Mouse (Mus musculus) small intestine, adult 2 months (tissue): ENCODE results near the gene Tlcd1.

ENCODE experiments used
- CTCF ChIP-seq: fragments of 200-500 bp; IDR thresholded peaks from 2 replicates; pipeline ENCODE4 v1.5.1; 2012; ENCODE audit warnings: low read depth, mild to moderate bottlenecking, control low read depth, inconsistent platforms, low read length, moderate library complexity, mixed read lengths; ENCODE audit not compliant: insufficient replicate concordance, insufficient read length; ENCODE audit errors: extremely low read depth
- POLR2A ChIP-seq: fragments of 200-500 bp; IDR thresholded peaks from 2 replicates; pipeline ENCODE4 v1.6.1; 2012; ENCODE audit warnings: low read depth, mild to moderate bottlenecking, control low read depth, inconsistent platforms, low read length, moderate library complexity

DNA sequence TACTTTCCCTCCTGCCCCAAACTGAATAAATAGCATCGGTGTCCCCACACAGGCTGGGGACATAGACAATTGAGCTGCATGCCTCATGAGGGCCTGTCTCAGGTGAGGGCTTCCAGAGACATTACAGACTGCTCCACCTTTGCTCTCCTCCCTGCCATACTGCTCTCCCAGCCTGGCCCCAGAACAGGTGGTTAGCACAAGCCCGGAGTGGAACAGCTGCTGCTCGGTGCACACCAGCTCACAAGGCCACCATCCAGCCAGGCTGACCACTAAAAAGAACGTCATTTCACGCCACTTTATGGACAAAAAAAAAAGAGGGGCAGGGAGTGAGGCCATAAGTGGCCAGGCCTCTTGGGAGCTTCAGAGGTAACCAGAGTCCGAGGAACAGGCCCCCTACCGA lies 30.7 kb downstream of the Tlcd1 start:
- TF ChIP-seq CTCF (no peak), POLR2A (no peak)
